ENCODE assay signal across 8 mouse cellular contexts in genomic region chr1:193129786-193130455, GRCm38 (mm10). TPM values are rescaled to one million over a fixed set of nuclear protein-coding genes. Genes with fewer than 3 reads are reported as not detected.
DNase-seq lines count a peak whose midpoint lies in the region; ATAC-seq and TF ChIP-seq lines count a peak whose summit lies in the region.

Gene Diexf, minus strand, starts transcription at chr1:193130272.

- CTCF ChIA-PET in Patski (lab: Charles Lee) = interaction anchor here (0.6 to 1.7 kb wide), 15 partner anchors 8 to 906 kb away, joined by 3 to 9 read pairs (median 5); partner anchors contain the start of genes A130010J15Rik and Irf6

- in situ Hi-C loops in Patski (cut with MboI; ENCODE audit: low pct_unique_long_range_greater_than_20kb) = no loop called here

- peaks cover 23% of the 10 kb centered on the region for H3K4me1 ChIP-seq in hindbrain, embryonic 13.5 days (replicated peaks)

- peak within 1 kb of the TSS; percentile 97 for H3K4me3 ChIP-seq in hindbrain, embryonic 13.5 days

- peak within 1 kb of the TSS; percentile 88 for H3K9ac ChIP-seq in hindbrain, embryonic 13.5 days

- under 1% methylated on average over 61 of the region's 61 CpGs for WGBS in hindbrain, embryonic 13.5 days

- H3K4me2 ChIP-seq in hindbrain, embryonic 13.5 days = peak within 1 kb of the TSS; percentile 70

- no peaks in the 10 kb centered on the region for H3K27me3 ChIP-seq in Patski
- H3K27me3 ChIP-seq in hindbrain, embryonic 13.5 days = no peaks in the 10 kb centered on the region

- H3K27ac ChIP-seq in hindbrain, embryonic 13.5 days = peak within 1 kb of the TSS; percentile 80

- POLR2A ChIA-PET in Patski (lab: Charles Lee) = interaction anchor here (0.7 to 2.0 kb wide), 6 partner anchors 8 to 400 kb away, joined by 3 to 6 read pairs (median 4); no protein-coding TSS in a partner anchor

- no peaks in the 10 kb centered on the region for H3K9me3 ChIP-seq in hindbrain, embryonic 13.5 days

- peak; percentile 89 for DNase-seq in Patski (ENCODE audit: low read depth, low spot score)
- peak; percentile 99 to 100 for DNase-seq in cerebellum, postnatal 14 days
- peak; percentile 92 to 93 for DNase-seq in frontal cortex, postnatal 14 days (ENCODE audit: low spot score in 2 of 2)
- DNase-seq in layer of hippocampus, postnatal 25 days (ENCODE audit: extremely low spot score in 1 of 2, low spot score in 1 of 2) = peak; percentile 96 to 99
- DNase-seq in lung, postnatal 25 days (ENCODE audit: low spot score) = peak; percentile 96
- DNase-seq in retina, embryonic 14.5 days (ENCODE audit: low spot score) = peak; percentile 100
- DNase-seq in thymus, postnatal 4 days = peak; percentile 100

- peak; percentile 95 for TF ChIP-seq CTCF in Patski (IDR thresholded peaks at IDR 0.05)

- H3K36me3 ChIP-seq in hindbrain, embryonic 13.5 days = peaks cover 21% of the 10 kb centered on the region

- peak; percentile 53 for ATAC-seq in Patski
- peak; percentile 94 for ATAC-seq in hindbrain, embryonic 13.5 days (ENCODE audit: low FRiP score)

RNA-seq across cellular contexts. Expression of gene Diexf, which starts in this region (rescaled TPM):
- 16.2 TPM for polyA plus RNA-seq in Patski (2021)
- polyA plus RNA-seq in hindbrain, embryonic 13.5 days (2015; fragmentation: Nextera tagmentation; extraction: Ambion mirVana) = 7.1 and 7.4 TPM in 2 replicates
- 10 to 100 TPM; 22.4 to 26.1 TPM for total RNA-seq in layer of hippocampus, postnatal 25 days (2021)

Comparison
In these comparisons a context has a peak if more than half of its experiments do, and no peak if none do; other contexts are left out.
1. Peak in every context shown above with its lines: DNase-seq, ATAC-seq, H3K4me3 ChIP-seq and H3K27ac ChIP-seq.